Mouse (Mus musculus): ENCODE measurements at regions not wholly inside any gene's neighbourhood (a gene's known extent, or its start where the extent isn't known, plus 50 kb on each side); places are given as distances from the start of the nearest gene placed in this dataset.

- 74% methylated on average over 2 of the region's 2 CpGs for WGBS
These were observed 522.2 kb upstream of the Zwint start for GRCm38 (mm10) chr10:72132407-72132806.

More at GRCm38 (mm10) chr10:72132407-72132806, 522.2 kb upstream of the Zwint start:
- Histone ChIP-seq H3K9me3 (ENCODE audit: control insufficient read depth, low read length) (no peaks in the 10 kb centered on the region), H3K9ac (ENCODE audit: low read length) (no peak overlapping the region), H3K27ac (replicated peaks) (no peak overlapping the region), H3K4me2 (replicated peaks; ENCODE audit: low read depth) (no peak overlapping the region), H3K27me3 (ENCODE audit: control insufficient read depth, insufficient read depth, low read length) (no peaks in the 10 kb centered on the region), H3K4me1 (replicated peaks; ENCODE audit: control insufficient read depth, insufficient read depth) (no peaks in the 10 kb centered on the region), H3K36me3 (ENCODE audit: control insufficient read depth, insufficient read depth, low read length) (no peaks in the 10 kb centered on the region), H3K4me3 (ENCODE audit: low read depth, low read length) (no peak overlapping the region)
- DNase-seq (ENCODE audit: low spot score) (no peak), ATAC-seq (ENCODE audit: low FRiP score, low TSS enrichment) (no peak)
- TF ChIP-seq CTCF (IDR thresholded peaks at IDR 0.05; ENCODE audit: low read depth) (no peak), EP300 (optimal IDR thresholded peaks at IDR 0.05) (no peak)
